Mouse (Mus musculus) liver, adult 2 months (tissue): ENCODE data around the gene Bmp2k.
A peak's percentile ranks its signal among the peaks of the same experiment; 100 is the strongest.

ENCODE experiments used
- CTCF ChIP-seq: fragments of 200-500 bp; IDR thresholded peaks from 2 replicates; pipeline ENCODE4 v1.5.1; 2011; ENCODE audit warnings: low read depth, low read length, control low read depth
- POLR2A ChIP-seq: fragments of 200-500 bp; IDR thresholded peaks from 2 replicates; pipeline ENCODE4 v1.6.1; 2011; ENCODE audit warnings: low read length, control low read depth; ENCODE audit not compliant: insufficient read depth; ENCODE audit errors: extremely low read depth

- TF ChIP-seq CTCF (no peak), POLR2A (peak; percentile 40; the same call in 1 of the 2 replicates)
These were observed 113.9 kb downstream of the Bmp2k start, which contains the start of gene Paqr3 for GRCm38 (mm10) chr5:97111207-97111910.
